Mouse (Mus musculus) E14TG2a.4 (cell line): ENCODE data around the gene Pms1.

ENCODE experiments used
- H3K27me3 ChIP-seq: 2 replicates; pipeline ENCODE4 v1.6.1; 2014; ENCODE audit warnings: low read length, control low read depth; ENCODE audit not compliant: insufficient read depth
- H3K36me3 ChIP-seq: 2 replicates; pipeline ENCODE4 v1.6.1; 2014; ENCODE audit warnings: low read length, control low read depth; ENCODE audit not compliant: insufficient read depth
- H3K4me1 ChIP-seq: replicated peaks from 2 replicates; pipeline ENCODE4 v1.6.1; 2014; ENCODE audit warnings: low read depth, low read length, control low read depth
- H3K4me3 ChIP-seq: replicated peaks from 2 replicates; pipeline ENCODE4 v1.5.1; 2014; ENCODE audit warnings: mild to moderate bottlenecking, low read length
- H3K9me3 ChIP-seq: 2 replicates; pipeline ENCODE4 v1.6.1; 2014; ENCODE audit warnings: low read length, control low read depth
- CTCF ChIP-seq: conservative IDR thresholded peaks from 2 replicates; pipeline ENCODE4 v1.5.1; 2014; ENCODE audit warnings: low read length
- NANOG ChIP-seq: IDR thresholded peaks from 2 replicates; pipeline ENCODE4 v1.6.1; 2014; ENCODE audit warnings: borderline replicate concordance, low read length, mixed read lengths
- POU5F1 ChIP-seq: IDR thresholded peaks from 2 replicates; pipeline ENCODE4 v1.6.1; 2014; ENCODE audit warnings: low read length, borderline replicate concordance

Gene Pms1

GRCm38 (mm10) chr1:53225616-53226015 is 71.2 kb downstream of the Pms1 start:
- no peak for TF ChIP-seq NANOG
- TF ChIP-seq POU5F1: no peak
- TF ChIP-seq CTCF: no peak
- 0 out of 2 replicates have a peak, but pooled peaks cover 11% of the 10 kb centered on the region for H3K36me3 ChIP-seq
- no peaks in the 10 kb centered on the region for H3K27me3 ChIP-seq
- H3K9me3 ChIP-seq: peaks cover 15% of the 10 kb centered on the region
- H3K4me3 ChIP-seq: no peak overlapping the region
- no peaks in the 10 kb centered on the region for H3K4me1 ChIP-seq

- H3K36me3 ChIP-seq: 0 out of 2 replicates have a peak, but pooled peaks cover 9% of the 10 kb centered on the region
- H3K27me3 ChIP-seq: no peaks in the 10 kb centered on the region
- H3K4me3 ChIP-seq: no peak overlapping the region
- peaks cover 7% of the 10 kb centered on the region for H3K9me3 ChIP-seq
- no peak for TF ChIP-seq CTCF
- no peak for TF ChIP-seq POU5F1
- TF ChIP-seq NANOG: no peak
- no peaks in the 10 kb centered on the region for H3K4me1 ChIP-seq
These were observed 72.0 kb downstream of the Pms1 start for GRCm38 (mm10) chr1:53224775-53225174.

- Histone ChIP-seq H3K9me3 (no peaks in the 10 kb centered on the region), H3K4me3 (no peak overlapping the region)
- TF ChIP-seq NANOG: peak; percentile 91
- no peak for TF ChIP-seq CTCF
These were observed 86.7 kb downstream of the Pms1 start for GRCm38 (mm10) chr1:53210136-53210535.

GRCm38 (mm10) chr1:53203902-53204301 is 92.9 kb downstream of the Pms1 start:
- no peaks in the 10 kb centered on the region for H3K9me3 ChIP-seq
- H3K4me3 ChIP-seq: no peak overlapping the region
- H3K4me1 ChIP-seq: no peaks in the 10 kb centered on the region
- H3K27me3 ChIP-seq: no peaks in the 10 kb centered on the region
- TF ChIP-seq NANOG (no peak), CTCF (no peak), POU5F1 (no peak)
- peaks cover 23% of the 10 kb centered on the region for H3K36me3 ChIP-seq

More at GRCm38 (mm10) chr1:53210136-53210535, 86.7 kb downstream of the Pms1 start:
- Histone ChIP-seq H3K4me1 (peaks cover 30% of the 10 kb centered on the region), H3K27me3 (no peaks in the 10 kb centered on the region), H3K36me3 (peaks cover 16% of the 10 kb centered on the region)

GRCm38 (mm10) chr1:53201630-53202199 is 95.1 kb downstream of the Pms1 start:
- no peaks in the 10 kb centered on the region for H3K4me1 ChIP-seq
- TF ChIP-seq NANOG: no peak
- TF ChIP-seq POU5F1: no peak
- TF ChIP-seq CTCF: no peak
- H3K4me3 ChIP-seq: no peak overlapping the region
- no peaks in the 10 kb centered on the region for H3K27me3 ChIP-seq
- peaks cover 21% of the 10 kb centered on the region for H3K36me3 ChIP-seq
- H3K9me3 ChIP-seq: no peaks in the 10 kb centered on the region

GRCm38 (mm10) chr1:53194536-53194935 is 102.3 kb downstream of the Pms1 start:
- Histone ChIP-seq H3K4me3 (no peak overlapping the region), H3K9me3 (no peaks in the 10 kb centered on the region), H3K4me1 (no peaks in the 10 kb centered on the region), H3K27me3 (peaks cover 14% of the 10 kb centered on the region), H3K36me3 (peaks cover 7% of the 10 kb centered on the region)
- TF ChIP-seq NANOG: no peak
- no peak for TF ChIP-seq CTCF

- Histone ChIP-seq H3K4me3 (no peak overlapping the region), H3K9me3 (no peaks in the 10 kb centered on the region), H3K36me3 (peaks cover 7% of the 10 kb centered on the region), H3K27me3 (peaks cover 14% of the 10 kb centered on the region), H3K4me1 (no peaks in the 10 kb centered on the region)
- TF ChIP-seq POU5F1: no peak
- peak; percentile 66; the same call in 1 of the 2 replicates for TF ChIP-seq NANOG
These were observed 105.6 kb downstream of the Pms1 start for GRCm38 (mm10) chr1:53191234-53191633.

GRCm38 (mm10) chr1:53189620-53190019 is 107.2 kb downstream of the Pms1 start:
- no peaks in the 10 kb centered on the region for H3K4me1 ChIP-seq
- H3K4me3 ChIP-seq: no peak overlapping the region
- peaks cover 6% of the 10 kb centered on the region for H3K36me3 ChIP-seq
- peaks cover 13% of the 10 kb centered on the region for H3K27me3 ChIP-seq
- TF ChIP-seq CTCF (no peak), POU5F1 (no peak), NANOG (no peak)
- no peaks in the 10 kb centered on the region for H3K9me3 ChIP-seq

GRCm38 (mm10) chr1:53187536-53187935 is 109.3 kb downstream of the Pms1 start, which contains the start of gene 1700019A02Rik:
Gene 1700019A02Rik, minus strand, starts transcription at chr1:53187636.
- no peak for TF ChIP-seq CTCF
- TF ChIP-seq NANOG: no peak
- no peak for TF ChIP-seq POU5F1
- Histone ChIP-seq H3K36me3 (no peaks in the 10 kb centered on the region), H3K9me3 (no peaks in the 10 kb centered on the region), H3K27me3 (no peaks in the 10 kb centered on the region; the same call in 1 of the 2 replicates), H3K4me1 (peaks cover 5% of the 10 kb centered on the region), H3K4me3 (no peak within 1 kb of the TSS)
